Mouse (Mus musculus) embryo, embryonic 10.5 days (tissue): ENCODE results near the gene Sobp.

Experiments used
- DNase-seq: peaks from one replicate; pipeline ENCODE4 v3.0.0-alpha.2; 2015; ENCODE audit warnings: low spot score

Sobp gene

DNA sequence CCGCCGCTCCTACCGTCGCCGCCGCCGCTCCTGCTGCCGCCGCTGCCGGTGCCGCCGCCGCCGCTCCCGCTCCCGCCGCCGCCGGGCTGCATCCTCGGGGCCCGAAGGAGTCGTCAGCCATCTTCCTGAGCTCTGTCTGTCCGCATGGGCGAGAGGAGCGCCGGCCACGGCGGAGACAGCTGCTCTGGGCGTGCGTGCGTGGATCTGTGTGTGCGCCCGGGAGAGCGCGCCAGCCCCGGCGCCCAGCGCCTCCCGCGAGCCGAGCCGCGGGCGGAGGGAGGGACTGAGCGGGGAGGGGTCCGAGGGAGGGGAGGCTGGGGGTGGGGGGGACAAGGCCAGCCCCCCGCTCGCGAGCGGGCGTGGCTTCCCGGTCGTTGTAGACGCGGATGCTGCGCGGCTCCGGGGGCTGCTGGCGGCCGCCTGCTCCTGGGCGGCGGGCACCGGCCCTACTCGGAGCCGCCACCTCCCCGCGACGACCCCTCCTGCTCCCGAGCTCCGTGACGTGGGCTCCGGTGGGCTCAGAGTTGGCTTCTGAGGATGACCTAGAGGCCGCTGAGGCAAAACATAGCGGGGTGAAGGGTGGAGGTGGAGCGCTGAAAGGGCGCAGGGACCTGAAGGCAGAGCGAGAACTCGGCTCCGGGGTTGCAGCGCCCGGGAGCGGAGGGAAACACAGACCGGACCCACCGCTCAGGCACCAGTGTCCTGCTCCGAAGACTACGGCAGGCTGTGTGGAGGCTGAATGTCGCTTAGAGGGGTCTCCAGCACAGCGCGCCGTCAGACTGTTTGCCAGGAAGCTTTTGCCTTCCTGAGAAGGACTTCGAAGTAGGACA is at the start of gene Sobp, which contains the start of gene 9030612E09Rik:
TSS of gene Sobp (minus strand) at position 205 of the 830 bp plus-strand sequence.
TSS of gene 9030612E09Rik (plus strand) at position 379 of the 830 bp plus-strand sequence.
- peak; percentile 79 for DNase-seq

- DNase-seq, result no peak
Measured at GRCm38 (mm10) chr10:43223391-43223790, 49.1 kb upstream of the Sobp start.

DNA sequence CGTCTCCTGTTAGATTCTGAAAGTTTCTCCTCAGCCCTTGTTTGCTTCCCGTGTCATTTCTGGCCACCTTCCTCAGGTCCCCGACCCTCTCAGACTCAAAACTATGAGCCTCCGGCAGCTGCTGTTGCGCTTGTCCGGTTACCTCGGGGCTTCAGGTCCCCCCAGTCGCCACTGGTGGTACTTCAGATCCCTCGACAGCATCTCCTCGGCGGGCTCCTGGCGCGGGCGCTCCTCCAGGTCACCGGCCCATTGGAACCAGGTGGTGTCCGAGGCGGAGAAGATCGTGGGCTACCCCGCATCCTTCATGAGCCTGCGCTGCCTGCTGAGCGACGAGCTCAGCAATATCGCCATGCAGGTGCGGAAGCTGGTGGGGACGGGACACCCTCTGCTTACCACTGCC is 47.3 kb upstream of the Sobp start:
- DNase-seq, result no peak

DNA sequence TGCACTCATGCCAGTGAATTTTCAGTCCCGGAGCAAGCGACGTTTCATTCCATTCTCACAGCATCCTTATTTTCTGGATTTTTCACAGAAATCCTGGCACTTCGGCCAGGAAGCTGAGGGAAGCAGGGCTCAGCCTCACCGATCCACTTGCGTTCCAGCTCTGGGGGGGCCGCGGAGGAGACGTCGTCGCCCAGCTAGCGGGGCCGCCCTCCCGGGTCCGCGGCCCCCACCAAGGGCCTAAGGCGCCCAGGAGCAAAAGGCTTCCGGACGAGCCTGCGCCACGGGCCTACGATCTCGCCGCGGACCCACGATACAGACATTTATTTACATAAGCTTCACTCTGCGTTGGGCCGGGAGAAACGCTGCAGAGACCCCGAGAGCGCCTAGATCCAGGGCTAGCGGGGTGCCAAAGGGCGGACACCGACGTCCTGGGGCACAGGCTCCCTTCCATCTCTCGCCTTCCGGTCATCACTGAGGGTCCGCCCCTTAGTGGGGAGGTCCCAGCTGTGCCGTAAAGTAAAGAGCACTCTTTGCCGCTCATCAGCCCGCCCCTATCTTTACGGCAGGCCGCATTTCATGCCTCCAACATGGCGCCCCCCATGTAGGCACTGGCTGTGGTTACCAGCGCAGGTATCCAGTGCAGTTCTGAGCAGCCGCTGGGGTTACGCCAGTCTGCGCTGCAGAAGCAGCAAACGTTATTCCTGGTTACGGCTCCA is 46.7 kb upstream of the Sobp start, which contains the start of gene Pdss2:
TSS of gene Pdss2 (plus strand) at position 577 of the 716 bp plus-strand sequence.
- peak; percentile 98 for DNase-seq

DNA sequence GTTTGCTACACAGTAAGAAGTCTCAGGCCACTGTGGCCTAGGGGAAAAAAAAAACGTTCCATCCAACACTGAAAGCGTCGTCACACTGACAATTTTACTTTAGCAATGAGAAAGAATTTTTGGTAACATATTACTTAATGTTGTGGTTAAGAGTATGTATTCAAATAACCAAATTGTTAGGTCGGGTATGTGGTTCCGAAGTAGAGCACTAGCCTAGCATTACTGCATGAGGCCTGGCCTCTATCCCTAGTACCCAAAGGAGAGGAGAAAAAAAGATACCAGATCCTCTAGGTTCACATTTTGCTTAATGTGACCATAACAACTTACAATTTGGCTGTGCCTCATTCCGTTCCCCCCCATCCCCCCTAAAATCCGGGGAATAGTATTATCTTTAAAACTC is 46.1 kb upstream of the Sobp start:
- DNase-seq, result peak; percentile 42

DNA sequence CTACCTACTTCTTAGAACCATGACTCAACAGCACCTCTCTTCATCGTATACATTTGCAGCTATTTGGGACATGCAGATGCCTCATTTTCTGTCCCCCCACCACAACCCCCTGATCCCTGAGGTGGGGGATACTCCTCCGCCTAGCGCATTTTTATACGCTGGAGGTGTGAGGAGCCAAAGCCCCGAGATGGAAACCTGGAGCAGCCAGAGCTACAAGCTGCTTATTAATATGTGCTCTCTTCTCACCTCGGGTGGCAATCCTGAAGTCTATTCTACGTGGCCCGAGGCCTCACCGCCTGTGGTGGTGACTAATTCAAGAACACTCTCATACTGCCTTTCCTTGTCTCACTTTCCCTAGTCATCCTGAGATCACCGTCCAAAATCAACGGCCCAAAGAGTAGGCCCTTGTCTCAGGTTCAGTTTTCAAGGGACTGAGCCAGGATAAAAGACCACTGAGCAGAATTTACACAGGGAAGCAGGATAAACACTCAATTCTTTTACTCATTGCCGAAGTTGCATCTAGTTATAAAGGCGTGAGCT is 43.1 kb upstream of the Sobp start:
- no peak for DNase-seq

GRCm38 (mm10) chr10:43211866-43212265 is 37.5 kb upstream of the Sobp start:
- peak; percentile 70 for DNase-seq

DNA sequence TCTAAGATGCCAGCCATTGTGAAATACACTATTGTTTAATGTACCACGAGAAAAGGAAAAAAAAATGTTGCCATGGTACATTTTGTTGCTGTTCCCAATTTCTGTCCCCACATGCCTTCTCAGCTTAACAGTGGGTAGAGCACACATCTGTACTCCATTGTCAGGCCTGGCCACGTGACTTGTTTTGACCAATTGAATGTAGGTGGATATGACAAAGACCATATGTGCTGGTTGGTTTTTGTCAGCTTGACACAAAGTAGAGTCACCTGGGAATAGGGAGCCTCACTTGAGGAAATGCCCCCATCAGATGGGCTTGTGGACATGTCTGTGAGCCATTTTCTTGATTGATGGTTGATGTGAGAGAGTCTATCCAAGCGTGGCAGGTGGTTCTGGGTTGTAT is 29.5 kb upstream of the Sobp start:
- no peak for DNase-seq

DNA sequence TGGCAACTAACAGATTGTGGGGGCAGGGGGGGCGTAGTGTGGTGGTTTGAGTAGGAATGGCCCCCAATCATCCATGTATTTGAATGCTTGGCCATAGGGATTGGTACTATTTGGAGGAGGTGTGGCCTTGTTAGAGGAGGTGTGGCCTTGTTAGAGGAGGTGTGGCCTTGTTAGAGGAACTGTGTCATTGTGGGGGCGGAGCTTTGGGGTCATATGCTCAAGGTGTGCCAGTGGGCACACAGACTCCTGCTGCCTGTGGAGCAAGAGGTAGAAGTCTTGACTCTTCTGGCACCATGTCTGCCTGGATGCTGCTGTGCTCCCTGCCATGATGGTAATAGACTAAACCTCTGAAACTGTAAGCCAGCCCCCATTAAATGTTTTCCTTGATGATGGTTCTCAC is 25.9 kb upstream of the Sobp start:
- no peak for DNase-seq

GRCm38 (mm10) chr10:43180313-43180912 is 6.1 kb upstream of the Sobp start:
- DNase-seq, result no peak

GRCm38 (mm10) chr10:43175156-43175601 is 849 bp upstream of the Sobp start:
- DNase-seq, result no peak

GRCm38 (mm10) chr10:43173828-43174325 is 453 bp downstream of the Sobp start:
- DNase-seq, result peak; percentile 49

GRCm38 (mm10) chr10:43173141-43173827 is 1.0 kb downstream of the Sobp start:
- DNase-seq, result peak; percentile 72

DNA sequence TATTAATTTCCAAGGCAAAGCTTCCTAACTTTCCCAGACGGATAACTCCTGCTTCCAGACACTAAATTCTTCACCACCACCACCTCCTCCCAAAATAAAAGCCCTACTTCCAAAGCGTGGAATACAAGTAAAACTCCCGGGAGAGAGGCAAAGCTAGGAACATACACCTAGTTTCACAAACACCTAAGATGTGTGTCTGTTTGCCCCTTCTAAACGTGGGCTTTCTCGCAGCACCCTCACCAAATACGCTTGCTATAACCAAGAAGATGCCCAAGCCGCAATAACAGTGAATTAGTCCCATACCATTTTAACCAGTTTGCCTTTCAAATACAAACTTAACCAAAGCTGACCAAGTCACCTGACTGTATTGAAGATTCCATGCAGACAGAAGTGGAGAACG is 1.8 kb downstream of the Sobp start:
- DNase-seq, result peak; percentile 35

DNA sequence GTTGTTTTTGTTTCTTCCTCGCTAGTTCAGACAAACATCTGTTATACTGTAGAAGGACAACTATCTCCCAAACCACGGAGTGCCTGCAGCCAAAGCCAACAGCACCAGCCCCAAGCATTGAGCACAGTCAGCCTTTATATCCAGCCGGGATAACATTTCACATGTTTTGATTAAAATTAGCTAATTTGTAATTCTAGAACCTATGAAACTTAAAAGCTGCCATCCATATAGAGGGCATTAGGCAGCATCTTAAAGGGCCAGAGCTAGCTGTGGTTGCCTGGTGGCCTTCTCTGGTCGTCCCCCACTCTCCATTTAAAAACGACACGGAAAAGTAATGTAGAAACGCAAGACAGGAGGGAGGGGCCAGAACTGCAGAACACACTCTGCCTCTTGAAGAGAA is 2.3 kb downstream of the Sobp start:
- peak; percentile 52 for DNase-seq

DNA sequence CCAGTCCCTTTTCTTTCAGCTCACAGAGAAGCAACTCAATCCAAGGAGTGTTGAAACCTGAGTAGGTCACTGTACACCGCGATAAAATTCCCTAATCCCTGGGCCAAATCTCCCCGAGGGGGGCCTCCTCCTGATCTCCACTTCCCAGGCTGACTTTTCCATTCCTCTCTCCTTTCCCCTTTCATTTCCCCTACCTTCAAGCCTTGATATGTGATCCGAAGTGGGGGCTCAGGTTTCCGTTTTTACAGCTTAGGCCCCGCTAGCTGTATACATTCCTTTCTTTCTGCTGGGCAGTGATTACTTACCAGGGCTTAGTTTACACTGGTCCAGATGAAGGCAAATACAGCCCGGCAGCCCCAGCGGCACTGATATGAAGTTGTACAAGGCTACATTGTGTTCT is 3.2 kb downstream of the Sobp start:
- DNase-seq, result peak; percentile 73

DNA sequence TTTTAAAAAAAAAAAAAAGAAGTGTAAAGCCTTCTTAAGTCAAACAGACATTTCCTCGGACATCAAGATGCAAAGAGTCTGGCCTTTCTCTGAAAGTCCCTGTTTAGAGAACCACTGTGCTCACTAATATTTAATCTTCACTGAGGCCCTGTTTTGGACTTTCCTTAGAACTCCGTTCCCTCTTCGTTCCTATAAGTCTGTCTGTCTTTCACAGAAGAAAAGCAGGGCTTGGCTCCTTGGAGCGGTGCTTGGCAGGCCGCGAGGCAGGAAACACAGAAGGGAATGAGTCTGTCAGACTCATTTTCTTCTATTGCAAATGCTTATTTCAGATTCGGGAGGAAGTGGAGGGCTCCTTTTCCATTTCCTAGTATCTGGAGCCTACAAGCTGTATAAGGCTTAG is 5.5 kb downstream of the Sobp start:
- no peak for DNase-seq

GRCm38 (mm10) chr10:43166817-43167216 is 7.5 kb downstream of the Sobp start:
- no peak for DNase-seq

GRCm38 (mm10) chr10:43166146-43166545 is 8.2 kb downstream of the Sobp start:
- DNase-seq, result no peak

- no peak for DNase-seq
Measured at GRCm38 (mm10) chr10:43164406-43164805, 9.9 kb downstream of the Sobp start.

DNA sequence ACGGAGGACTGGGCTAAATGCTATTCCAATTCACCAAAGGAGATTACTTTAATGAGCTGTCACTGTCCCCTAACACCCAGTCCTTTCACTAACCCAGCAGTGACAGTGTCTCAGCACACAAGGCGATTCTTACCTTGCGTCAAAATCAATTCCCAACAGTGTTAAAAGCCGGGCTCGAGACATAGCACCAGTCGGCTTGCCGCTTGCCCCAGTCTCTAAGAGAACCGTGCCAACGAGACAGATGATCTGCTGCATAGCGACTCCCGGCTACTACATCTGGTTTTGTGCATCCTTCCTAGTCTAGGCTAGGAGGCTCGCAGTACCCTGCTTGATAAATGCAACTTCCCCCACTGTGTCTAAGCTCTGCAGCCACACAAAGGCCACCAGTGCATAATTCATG is 12.0 kb downstream of the Sobp start:
- DNase-seq, result peak; percentile 54

GRCm38 (mm10) chr10:43159333-43159732 is 15.0 kb downstream of the Sobp start:
- DNase-seq, result no peak
